Mouse (Mus musculus) retina, embryonic 14.5 days (tissue): Measurements from ENCODE around the gene Psmc5.

ENCODE experiments used
- DNase-seq: peaks from one replicate; pipeline ENCODE4 v3.0.0-alpha.2; 2015; ENCODE audit warnings: low spot score

The Psmc5 gene

DNA sequence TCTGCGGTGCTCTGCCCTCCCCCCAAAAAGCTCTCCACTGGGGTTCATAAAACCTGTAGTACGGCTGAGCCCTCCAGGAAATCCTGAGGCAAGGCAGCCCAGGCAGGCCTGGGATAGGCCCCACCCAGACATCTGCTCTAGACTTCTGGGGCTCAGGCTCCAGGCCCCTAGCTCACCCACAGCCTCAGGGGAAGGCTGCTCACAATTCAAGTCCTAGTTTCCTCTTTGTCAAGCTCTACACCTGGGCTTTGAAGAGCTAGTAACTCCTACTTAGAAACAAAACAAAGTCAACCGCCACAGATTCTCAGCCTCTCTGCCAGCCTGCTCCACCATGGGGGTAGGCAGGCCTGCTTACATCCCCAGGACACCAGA is 13.1 kb downstream of the Psmc5 start:
- DNase-seq, result peak; percentile 30

DNA sequence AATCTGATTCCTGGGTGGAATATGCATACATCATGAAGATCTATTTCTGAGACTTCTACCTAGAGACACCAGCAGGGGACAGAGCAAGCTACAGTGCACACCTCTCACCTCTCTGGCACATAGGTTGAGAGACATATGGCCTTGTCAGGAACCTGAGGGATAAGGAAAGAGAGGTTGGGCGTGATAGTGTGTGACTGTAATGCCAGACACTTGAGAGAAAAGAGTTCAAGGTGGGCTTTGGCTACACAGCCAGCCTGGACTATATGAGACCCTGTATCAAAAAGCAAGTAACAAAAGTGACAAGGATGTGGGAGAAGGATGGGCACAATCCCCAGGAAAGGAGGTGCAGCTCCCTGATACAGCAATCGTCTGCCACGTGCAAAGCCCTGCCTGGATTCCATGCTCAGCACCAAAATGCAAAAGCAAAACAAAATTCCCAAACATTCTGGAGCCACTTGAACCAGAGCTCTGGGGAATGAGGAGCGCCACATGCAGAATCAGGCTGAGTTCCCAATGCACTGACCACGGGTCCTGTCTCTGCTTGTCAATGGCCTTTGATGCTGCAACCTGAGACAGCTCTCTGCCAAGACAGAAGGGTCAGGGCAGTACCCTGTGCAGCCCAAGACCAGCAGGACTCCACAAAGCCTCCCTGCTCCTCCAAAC is 15.3 kb downstream of the Psmc5 start:
- no peak for DNase-seq

DNA sequence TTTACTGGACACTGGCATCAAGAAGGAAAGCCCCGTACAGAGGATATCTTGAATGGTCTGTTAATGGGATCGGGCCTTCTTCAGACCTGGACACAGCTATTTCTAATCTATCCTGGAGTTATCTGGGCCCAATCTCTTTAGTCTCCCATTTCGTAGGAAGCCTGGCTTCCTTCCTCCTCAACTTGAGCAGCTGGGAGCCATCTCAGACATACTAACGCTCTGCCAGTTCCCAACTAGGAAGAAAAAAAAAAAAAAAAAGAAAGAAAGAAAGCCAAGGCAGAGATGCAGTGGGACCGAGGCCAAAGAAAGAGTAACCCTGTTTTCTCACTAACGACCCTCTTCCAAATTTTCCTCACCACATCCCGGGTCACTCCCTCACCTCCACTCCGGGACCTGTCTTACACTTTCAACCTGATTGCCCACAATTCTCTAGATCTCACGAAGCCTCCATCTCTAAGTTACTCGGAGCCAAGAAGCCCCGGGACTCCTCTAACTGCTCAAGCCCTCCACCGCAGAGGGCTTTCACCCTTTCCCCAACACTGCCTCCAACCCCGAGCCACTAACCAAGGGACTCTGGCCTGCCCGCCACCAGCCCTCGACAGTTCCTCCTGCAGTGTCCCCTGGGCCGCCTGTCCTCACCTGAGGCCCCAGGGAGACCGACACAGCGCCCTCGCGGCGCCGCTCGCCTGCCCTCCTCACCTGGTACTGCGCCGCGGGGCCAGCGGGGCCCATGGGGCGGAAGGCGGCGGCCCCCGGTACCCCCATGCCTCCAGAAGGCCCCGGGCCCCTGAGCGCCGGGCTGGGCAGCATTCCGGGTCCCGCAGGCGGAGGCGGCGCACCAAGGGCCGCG is 16.1 kb downstream of the Psmc5 start:
- no peak for DNase-seq

DNA sequence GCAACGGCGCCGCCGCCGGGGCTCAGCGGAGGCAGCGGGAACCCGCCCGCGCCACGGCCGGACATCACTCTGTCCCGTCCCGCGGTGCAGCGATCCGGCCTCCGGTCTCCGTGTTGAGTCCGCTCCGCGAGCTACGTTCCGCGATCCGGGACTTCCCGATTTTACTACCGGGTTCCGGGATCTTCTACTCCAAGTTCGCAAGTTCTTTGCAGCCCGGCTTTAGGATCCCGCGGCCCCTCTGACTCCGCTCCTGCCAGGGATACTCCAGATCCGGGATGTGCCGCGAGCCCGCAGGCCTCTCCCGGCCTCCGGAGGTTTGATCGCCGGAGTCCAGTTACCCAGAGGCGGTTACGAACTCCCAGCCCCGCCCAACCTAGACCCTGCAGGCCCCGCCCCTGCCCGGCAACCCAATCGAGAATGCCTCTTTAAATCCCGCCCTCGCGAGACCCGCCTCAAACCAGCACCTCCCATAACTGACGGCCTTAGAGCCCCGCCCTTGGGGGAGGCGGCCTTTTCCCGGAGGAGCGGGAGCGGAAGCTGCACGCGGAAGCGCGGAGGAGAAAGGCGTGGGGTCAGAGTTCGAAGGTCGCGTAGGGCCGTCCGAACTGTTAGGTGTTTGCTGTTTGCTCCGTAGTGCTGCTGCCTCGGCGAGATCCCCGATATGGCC is 16.8 kb downstream of the Psmc5 start, which contains the start of gene Smarcd2:
TSS of gene Smarcd2 (minus strand) at position 329 of the 667 bp plus-strand sequence.
- DNase-seq, result peak; percentile 99

DNA sequence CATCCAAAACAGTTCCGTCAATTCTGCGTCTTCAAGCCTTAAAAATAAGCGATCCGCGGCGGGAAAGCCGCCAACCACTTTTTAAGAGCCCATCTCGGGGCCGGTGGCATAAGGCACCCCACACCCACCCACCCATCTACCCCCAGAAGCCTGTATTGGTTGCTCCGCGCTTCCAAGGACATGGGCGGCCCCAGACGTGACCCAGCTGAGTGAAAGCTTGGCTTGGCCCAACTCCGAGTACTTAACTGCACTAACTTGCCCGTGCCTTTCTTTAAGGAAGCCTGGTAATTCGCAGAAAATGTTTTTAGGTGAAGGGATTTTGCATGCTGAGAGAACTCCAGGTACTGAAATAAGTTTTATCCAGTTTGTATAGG is 17.3 kb downstream of the Psmc5 start:
- DNase-seq, result no peak

DNA sequence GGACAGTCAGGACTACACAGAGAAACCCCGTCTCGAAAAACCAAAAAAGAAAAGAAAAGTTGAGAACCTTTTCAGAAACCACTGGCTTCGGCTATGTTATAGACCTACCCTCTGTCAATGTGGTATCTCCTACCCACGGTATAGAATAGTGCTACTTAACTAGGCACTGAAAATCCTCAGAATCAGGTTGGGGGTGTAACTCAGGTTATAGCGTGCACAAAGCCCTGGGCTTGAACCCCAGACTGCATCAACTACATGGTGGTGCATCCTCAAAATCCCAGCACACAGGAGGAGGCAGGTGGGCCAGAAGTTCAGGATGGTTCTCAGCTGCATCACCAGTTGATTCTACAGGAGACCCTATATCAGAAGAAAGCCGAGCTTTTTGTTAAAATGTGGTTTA is 17.9 kb downstream of the Psmc5 start:
- DNase-seq, result no peak

DNA sequence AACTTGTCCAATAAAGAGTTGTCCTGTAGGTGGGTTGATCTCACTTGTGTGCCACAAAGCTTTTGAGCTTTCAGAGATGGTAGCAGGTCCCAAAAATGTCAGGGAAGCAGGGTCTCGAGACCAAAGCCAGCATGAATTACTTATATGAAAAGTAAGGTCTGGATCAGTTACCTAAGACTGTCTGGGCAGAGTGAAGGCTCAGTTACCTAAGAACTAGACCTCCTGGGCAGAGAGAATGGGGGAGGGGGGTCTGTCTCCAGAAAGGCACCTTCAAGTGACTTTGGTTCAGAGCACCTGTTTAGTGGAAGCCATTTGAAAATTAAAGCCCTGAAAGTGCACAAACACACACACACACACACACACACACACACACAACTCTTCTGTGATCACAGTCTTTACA is 18.4 kb downstream of the Psmc5 start:
- DNase-seq, result no peak

DNA sequence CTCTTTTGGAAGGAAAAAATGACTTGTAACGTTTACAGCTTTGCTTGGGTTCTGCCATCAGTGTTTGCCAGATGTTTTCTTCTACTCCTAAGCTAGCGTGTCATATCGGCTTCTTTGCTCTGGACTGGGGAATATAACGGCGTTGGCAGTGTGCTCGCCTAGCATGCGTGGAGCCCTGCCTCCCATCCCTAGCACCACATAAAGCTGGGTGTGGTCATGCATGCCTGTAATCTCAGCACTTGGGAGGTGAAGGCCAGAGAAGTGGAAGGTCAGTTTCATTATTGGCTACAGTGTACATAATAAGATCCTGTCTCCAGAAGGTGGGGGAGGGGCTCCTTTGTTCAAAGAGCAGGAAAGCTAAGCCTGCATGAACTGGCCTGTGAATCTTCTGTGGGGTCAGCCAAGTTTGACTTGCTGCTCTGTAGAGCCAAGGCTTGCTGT is 19.0 kb downstream of the Psmc5 start:
- DNase-seq, result peak; percentile 15

DNA sequence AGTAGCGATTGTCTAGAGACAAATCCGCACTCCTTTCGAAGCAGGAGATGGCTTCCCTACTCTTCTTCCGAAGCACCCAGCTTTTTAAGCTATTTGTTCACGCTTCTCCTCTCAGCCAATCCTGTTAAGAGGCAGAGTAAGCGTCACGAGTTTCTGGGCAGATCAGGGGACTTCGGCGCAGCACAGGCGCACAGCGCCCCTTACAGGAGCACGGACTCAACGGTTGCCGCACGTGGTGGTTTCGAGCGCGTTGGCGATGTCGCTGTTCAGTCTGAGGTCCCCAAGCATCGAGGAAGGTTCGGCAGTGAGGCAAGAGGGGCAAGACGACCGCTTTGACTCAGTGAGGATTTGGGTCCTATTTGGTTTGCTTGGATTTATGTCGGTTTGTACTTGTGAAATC is 20.5 kb downstream of the Psmc5 start, which contains the start of gene Tcam1:
TSS of gene Tcam1 (plus strand) at position 219 of the 400 bp plus-strand sequence.
- peak; percentile 94 for DNase-seq

DNA sequence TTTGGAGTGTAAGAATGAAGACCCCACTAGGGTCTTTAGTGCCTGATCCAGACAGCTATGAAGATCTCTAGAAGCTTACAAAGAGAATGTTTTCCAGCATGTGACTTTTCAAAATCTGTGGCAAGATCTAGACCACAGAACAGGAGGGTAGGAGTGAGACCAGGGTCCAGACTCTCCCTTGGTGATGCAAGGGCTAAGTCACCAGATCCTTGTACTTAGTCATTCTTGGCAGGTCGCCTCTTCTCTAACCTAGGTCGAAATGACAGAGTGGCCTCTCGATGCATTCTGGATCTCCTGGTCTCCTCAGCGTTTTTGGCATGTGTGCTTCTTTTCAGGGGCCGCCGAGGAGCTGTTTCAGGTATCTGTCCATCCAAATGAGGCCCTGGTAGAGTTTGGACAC is 26.5 kb downstream of the Psmc5 start:
- DNase-seq, result no peak

DNA sequence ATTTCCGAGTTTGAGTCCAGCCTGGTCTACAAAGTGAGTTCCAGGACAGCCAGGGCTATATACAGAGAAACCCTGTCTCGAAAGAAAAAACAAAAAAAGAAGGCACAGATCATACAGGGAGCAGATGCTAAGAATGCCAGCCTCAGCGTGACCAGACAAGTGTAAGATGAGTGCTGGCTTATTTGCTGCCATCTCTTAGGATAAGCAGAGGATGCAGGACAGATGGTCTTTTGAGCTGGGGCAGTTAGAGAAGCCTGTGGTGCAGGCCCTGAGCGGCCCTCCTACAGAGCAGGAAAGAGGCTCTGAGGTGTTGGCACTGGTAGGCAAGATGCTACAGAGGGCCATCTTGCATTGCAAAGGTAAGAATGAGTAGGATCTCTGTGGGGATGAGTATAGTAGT is 27.4 kb downstream of the Psmc5 start:
- DNase-seq, result no peak

DNA sequence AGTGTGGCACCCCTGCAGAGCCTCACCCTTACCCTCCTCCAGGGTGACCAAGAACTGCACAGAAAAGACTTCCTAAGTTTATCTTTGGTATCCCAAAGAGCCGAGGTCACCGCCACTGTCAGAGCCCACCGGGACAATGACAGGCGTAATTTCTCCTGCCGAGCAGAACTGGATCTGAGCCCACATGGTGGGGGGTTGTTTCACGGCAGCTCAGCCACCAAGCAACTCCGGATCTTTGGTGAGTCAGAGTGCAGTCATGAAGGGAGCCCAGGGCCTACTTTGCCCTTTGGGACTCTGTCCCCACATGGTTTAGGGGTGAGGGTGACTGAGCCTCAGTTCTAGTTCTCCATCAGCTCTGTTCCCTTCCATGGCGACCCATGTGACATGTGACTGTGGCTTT is 28.2 kb downstream of the Psmc5 start:
- DNase-seq, result no peak

DNA sequence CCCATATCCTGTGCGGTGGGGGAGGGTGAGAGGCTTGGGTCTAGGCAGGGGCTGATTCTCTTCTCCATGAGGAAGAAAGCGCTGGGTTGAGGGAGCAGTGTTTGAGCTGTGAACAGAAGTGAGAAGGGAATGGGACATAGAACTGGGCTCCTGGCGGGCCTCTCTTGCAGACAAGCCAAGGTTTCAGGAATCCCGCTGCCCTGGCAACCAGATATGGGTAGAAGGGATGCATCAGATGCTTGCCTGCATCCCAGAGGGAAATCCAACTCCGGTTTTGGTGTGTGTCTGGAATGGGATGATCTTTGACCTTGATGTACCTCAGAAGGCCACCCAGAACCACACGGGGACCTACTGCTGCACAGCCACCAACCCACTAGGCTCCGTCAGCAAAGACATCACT is 30.3 kb downstream of the Psmc5 start:
- DNase-seq, result no peak

DNA sequence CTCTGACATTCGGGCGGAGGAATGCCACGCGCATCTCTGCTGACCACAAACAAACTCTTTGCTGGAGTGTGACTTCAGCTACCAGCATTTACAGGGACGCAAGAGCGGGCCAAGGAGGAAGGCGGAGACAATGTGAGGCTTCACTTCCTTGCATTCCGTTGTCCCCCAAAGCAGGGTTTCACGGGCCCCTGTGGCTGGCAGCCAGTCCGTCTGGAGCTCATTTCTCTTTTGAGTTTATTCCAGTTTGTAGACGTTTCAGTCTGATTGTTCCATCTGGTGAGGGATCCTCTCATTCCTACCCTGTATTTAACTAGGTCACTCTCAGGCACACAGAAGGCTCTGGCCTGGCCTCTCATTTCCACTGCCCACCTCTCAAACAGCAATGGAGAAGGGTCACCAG is 31.0 kb downstream of the Psmc5 start:
- DNase-seq, result no peak

DNA sequence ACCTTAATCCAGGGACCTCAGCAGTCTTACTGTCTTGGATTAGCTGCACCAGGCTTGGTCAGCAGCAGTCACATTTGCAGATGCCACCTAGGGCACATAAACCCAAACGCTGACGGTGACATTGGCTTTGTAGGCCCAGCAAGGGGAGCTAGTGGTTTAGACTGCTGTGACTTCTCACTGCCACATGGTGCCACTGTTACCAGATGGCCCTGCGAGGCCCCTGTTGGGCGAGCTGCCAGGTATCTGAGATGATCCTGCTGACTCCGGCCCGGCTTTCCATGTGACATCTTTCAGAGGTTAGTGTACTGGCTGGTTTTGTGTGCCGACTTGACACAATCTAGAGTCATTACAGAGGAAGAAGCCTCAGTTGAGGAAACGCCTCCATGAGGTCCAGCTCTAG is 33.4 kb downstream of the Psmc5 start:
- DNase-seq, result no peak

DNA sequence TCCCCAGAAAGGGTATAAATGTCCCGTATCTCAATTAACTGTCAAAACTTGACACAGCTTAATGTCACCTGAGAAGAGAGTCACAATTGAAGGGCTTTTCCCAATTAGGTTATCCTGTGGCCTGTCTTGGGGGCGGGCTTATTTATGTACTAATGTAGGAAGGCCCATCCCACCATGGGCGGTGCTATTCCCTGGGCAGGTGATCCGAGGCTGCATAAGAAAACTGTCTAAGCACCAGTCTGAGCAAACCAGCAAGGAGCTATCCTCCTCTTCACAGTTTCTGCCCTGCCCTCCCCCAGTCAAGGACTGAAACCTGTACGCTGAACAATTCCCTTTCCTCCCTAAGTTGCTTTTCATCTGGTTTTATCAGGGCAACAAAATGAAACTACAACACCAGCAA is 34.4 kb downstream of the Psmc5 start:
- no peak for DNase-seq

DNA sequence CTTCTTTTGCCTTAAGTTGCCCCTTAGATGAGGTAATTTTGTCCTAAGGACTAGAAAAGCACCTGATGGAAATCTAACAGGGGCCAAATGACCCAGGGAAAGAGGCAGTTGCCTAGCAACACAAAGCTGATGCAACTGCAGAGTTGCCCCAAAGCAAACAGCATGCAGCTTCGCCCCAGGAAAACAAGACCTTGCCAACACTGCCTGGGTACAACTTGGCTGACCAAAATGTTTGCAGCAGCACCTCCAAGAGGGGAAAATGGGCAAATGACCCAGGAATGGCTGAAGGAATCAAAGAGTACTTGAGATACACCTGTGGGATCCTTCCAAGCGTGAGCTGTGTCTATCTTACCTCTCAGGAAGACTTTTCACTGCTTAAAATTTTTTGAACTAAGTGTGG is 35.9 kb downstream of the Psmc5 start:
- DNase-seq, result no peak

DNA sequence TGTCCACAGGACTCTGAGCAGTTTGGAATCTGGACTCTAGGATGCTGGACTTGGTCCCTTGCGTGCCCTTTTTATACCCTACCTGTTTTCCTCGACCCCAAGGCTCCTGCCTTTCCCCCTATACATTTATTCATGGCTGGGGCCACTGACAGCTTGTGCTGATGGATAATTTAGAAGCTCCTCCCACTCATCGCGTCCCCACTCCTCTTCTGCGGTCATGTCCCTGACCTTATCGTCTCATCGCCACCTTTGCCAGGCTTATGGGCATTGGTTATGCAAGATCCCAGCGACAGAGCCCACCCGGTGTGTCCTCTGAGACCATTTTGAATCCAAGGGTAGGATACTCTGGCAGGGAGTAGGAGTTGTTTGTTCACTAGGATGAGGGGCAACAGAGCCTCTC is 45.8 kb downstream of the Psmc5 start, which contains the start of gene Gh:
TSS of gene Gh (minus strand) at position 101 of the 400 bp plus-strand sequence.
- no peak for DNase-seq

DNA sequence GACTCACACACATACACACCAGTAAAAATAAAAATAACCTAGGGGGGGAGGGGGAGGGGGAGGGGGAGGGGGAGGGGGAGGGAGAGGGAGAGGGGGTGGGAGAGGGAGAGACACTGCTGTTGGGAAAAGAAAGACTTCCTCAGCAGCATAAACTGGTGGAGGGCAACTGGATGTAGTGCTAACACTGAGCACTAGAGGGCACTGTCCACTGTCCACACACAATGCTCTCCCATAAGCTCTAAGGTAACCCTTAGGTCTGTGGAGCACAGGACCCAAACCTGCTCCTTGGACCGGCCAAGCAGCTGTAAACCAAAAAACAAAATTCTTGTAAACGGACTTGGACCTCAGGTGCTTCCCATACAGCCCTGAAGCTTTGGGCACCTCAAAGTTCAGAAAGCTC is 46.7 kb downstream of the Psmc5 start:
- peak; percentile 89 for DNase-seq

DNA sequence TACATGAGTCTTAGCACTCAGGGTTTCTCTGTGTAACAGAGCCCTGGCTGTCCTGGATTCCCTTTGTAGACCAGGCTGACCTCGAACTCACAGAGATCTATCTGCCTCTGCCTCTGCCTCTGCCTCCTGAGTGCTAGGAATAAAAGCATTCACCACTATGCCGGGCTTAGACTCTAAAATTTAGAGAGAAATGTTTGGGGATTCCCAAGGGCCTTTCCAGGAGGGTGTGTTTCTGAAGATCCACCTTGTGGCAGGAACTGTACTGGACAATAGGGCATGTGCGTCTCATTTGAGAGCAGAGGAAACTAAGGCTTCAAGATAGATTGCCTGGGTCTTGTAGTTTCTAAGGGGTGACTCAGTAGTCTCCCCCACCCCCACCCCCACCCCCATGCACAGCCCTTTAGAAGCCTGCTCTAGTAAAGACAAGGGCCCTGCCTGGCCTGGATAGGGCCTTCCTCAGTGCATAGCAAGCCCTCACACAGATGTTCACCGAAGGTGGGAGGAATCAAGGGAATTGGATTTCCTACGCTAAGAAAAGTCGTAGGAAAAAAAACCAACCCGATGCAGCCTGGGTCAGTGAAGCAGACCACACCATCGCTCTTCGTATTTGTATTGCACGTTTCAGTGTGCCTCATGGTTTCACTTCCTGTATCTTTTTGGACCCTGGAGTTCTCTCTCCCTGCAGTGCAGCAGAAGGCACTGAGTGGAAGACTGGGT is 49.6 kb downstream of the Psmc5 start:
- DNase-seq, result no peak

DNA sequence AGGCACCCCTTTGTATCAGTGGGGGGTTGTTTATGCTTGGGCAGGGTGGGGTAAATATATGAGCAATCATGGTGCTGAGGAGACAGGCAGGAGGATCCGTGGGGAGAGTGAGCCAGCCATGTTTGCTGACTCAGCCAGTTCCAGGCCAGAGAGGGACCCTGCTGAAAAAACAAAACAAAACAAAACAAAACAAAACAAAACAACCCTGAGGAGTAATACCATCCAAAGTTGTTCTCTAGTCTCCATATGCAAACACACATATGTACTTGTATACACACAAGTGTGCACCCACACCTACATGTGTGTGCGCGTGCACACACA is 50.1 kb downstream of the Psmc5 start:
- DNase-seq, result no peak

DNA sequence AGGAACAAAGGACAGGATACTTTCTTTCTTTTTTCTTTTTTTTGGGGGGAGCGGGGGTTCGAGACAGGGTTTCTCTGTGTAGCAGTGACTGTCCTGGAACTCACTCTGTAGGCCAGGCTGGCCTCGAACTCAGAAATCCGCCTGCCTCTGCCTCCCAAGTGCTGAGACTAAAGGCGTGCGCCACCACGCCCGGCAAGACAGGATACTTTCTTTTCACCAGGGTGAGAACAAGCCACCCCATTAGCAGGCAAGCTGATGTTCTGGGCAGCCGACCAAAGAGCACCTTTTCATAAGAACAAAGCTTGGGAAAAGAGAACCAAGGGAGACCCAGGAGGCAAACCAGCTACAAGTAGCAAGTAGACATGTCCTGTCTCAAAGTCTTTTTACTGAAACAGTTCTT is 50.8 kb downstream of the Psmc5 start:
- DNase-seq, result no peak
